Mouse (Mus musculus) small intestine, adult 2 months (tissue): ENCODE results near the gene Isl2. TPM values are rescaled to one million over a fixed set of nuclear protein-coding genes. Genes with fewer than 3 reads are reported as not detected.

Source experiments
- H3K27ac ChIP-seq: fragments of 200-500 bp; 2 replicates; pipeline ENCODE4 v1.5.1; 2012; ENCODE audit warnings: low read depth, low read length, control low read depth, inconsistent platforms; ENCODE audit not compliant: insufficient read depth
- H3K27me3 ChIP-seq: fragments of 200-500 bp; 2 replicates; pipeline ENCODE4 v1.6.1; 2012; ENCODE audit warnings: mild to moderate bottlenecking, moderate library complexity, low read length, inconsistent platforms; ENCODE audit not compliant: control insufficient read depth, insufficient read depth
- H3K36me3 ChIP-seq: fragments of 200-500 bp; 2 replicates; pipeline ENCODE4 v1.6.1; 2012; ENCODE audit warnings: mild to moderate bottlenecking, low read length, control low read depth, inconsistent platforms; ENCODE audit not compliant: control insufficient read depth, insufficient read depth
- H3K4me1 ChIP-seq: fragments of 200-500 bp; 2 replicates; pipeline ENCODE4 v1.6.1; 2012; ENCODE audit warnings: low read length, inconsistent platforms, mixed read lengths; ENCODE audit not compliant: control insufficient read depth, insufficient read depth, insufficient read length
- H3K4me3 ChIP-seq: fragments of 200-500 bp; 2 replicates; pipeline ENCODE4 v1.5.1; 2012; ENCODE audit warnings: low read depth, mild to moderate bottlenecking, control low read depth, inconsistent platforms, low read length, moderate library complexity
- CTCF ChIP-seq: fragments of 200-500 bp; IDR thresholded peaks from 2 replicates; pipeline ENCODE4 v1.5.1; 2012; ENCODE audit warnings: low read depth, mild to moderate bottlenecking, control low read depth, inconsistent platforms, low read length, moderate library complexity, mixed read lengths; ENCODE audit not compliant: insufficient replicate concordance, insufficient read length; ENCODE audit errors: extremely low read depth
- POLR2A ChIP-seq: fragments of 200-500 bp; IDR thresholded peaks from 2 replicates; pipeline ENCODE4 v1.6.1; 2012; ENCODE audit warnings: low read depth, mild to moderate bottlenecking, control low read depth, inconsistent platforms, low read length, moderate library complexity
- WGBS: fragments of 180-500 bp; shearing (Covaris S2); methylation state at CpG from one replicate; pipeline ENCODE4 v1.1.7; 2018; 5-methylcytosine and 5-hydroxymethylcytosine counted together
- polyA plus RNA-seq: library from polyadenylated mRNA; depleted of rRNA; stranded (reverse); fragments of >200 nt; gene quantifications from 2 replicates; pipeline ENCODE4 v1.2.3, GENCODE M21; 2012; rRNA removed

Gene Isl2
- polyA plus RNA-seq, 1 experiment = 2.2 TPM

GRCm38 (mm10) chr9:55581414-55581813 lies 42.9 kb downstream of the Isl2 start:
- Histone ChIP-seq H3K4me3 (no peak overlapping the region), H3K36me3 (no peaks in the 10 kb centered on the region; the same call in 1 of the 2 replicates), H3K4me1 (no peaks in the 10 kb centered on the region), H3K27me3 (no peaks in the 10 kb centered on the region), H3K27ac (no peak overlapping the region)
- TF ChIP-seq CTCF (no peak), POLR2A (no peak)
- 83% methylated on average over 3 of the region's 3 CpGs for WGBS

- H3K4me1 ChIP-seq = no peaks in the 10 kb centered on the region
- H3K36me3 ChIP-seq = no peaks in the 10 kb centered on the region
- TF ChIP-seq CTCF (no peak), POLR2A (no peak)
- no peak overlapping the region for H3K4me3 ChIP-seq
- no peak overlapping the region for H3K27ac ChIP-seq
- 93% methylated on average over 6 of the region's 6 CpGs for WGBS
- no peaks in the 10 kb centered on the region for H3K27me3 ChIP-seq
These were observed 47.7 kb downstream of the Isl2 start for GRCm38 (mm10) chr9:55586141-55586540.

Other genes with a start within 250 kb of the Isl2 start
- 1.5 and 1.9 TPM in 2 replicates for gene Nrg4, start 211.8 kb upstream of the Isl2 start, polyA plus RNA-seq
- 0.95 and 1.3 TPM in 2 replicates for gene Tmem266, start 211.8 kb upstream of the Isl2 start, polyA plus RNA-seq
- 38.5 and 62.1 TPM in 2 replicates for gene Etfa, start 26.4 kb upstream of the Isl2 start, polyA plus RNA-seq